Mouse (Mus musculus) erythroblast, embryonic 14.5 days (primary cell): Measurements from ENCODE around the gene Fxyd5.

Experiments used
- GATA1 ChIP-seq: IDR thresholded peaks from 2 replicates; pipeline ENCODE4 v1.6.1; 2012; ENCODE audit warnings: low read length, inconsistent platforms, mixed read lengths
- TAL1 ChIP-seq: IDR thresholded peaks from 3 replicates; pipeline ENCODE4 v1.6.1; 2012; ENCODE audit warnings: low read length, inconsistent platforms, mixed read lengths

- no peak for TF ChIP-seq GATA1
- no peak for TF ChIP-seq TAL1
Observed at GRCm38 (mm10) chr7:31054661-31055320, 12.5 kb upstream of the Fxyd5 start.
